Mouse (Mus musculus) hindbrain, embryonic 13.5 days (tissue): Measurements from ENCODE around the gene Fam205a3. TPM values are rescaled to one million over a fixed set of nuclear protein-coding genes. Genes with fewer than 3 reads are reported as not detected.
"Not testable (repeated sequence)": the region's sequence is repeated elsewhere in the genome, so short reads cannot be mapped to it uniquely, and the experiment has no call there.

Experiments
- ATAC-seq: fragments of 200-750 bp; cut with Nextera tagmentation; 2 replicates; pipeline ENCODE4 v1.8.0; 2017; ENCODE audit warnings: moderate TSS enrichment; ENCODE audit not compliant: low FRiP score
- H3K27ac ChIP-seq: fragments of 300-500 bp; sonication (generic); 2 replicates; pipeline ENCODE4 v1.5.1; 2015; ENCODE audit warnings: inconsistent platforms, mild to moderate bottlenecking, moderate library complexity
- H3K27me3 ChIP-seq: fragments of 300-500 bp; sonication (generic); 2 replicates; pipeline ENCODE4 v1.6.1; 2015; ENCODE audit warnings: mild to moderate bottlenecking, inconsistent platforms
- H3K36me3 ChIP-seq: fragments of 300-500 bp; sonication (generic); 2 replicates; pipeline ENCODE4 v1.6.1; 2015; ENCODE audit warnings: mild to moderate bottlenecking, inconsistent platforms
- H3K4me1 ChIP-seq: fragments of 300-500 bp; sonication (generic); replicated peaks from 2 replicates; pipeline ENCODE4 v1.6.1; 2015; ENCODE audit warnings: inconsistent platforms
- H3K4me2 ChIP-seq: fragments of 300-500 bp; sonication (generic); 2 replicates; pipeline ENCODE4 v1.6.1; 2015; ENCODE audit warnings: inconsistent platforms, mild to moderate bottlenecking, moderate library complexity
- H3K4me3 ChIP-seq: fragments of 300-500 bp; sonication (generic); 2 replicates; pipeline ENCODE4 v1.5.1; 2015; ENCODE audit warnings: mild to moderate bottlenecking, inconsistent platforms
- H3K9ac ChIP-seq: fragments of 300-500 bp; sonication (generic); 2 replicates; pipeline ENCODE4 v1.6.1; 2015; ENCODE audit warnings: mild to moderate bottlenecking, inconsistent platforms
- H3K9me3 ChIP-seq: fragments of 300-500 bp; sonication (generic); 2 replicates; pipeline ENCODE4 v1.6.1; 2016; ENCODE audit warnings: inconsistent platforms
- WGBS: fragments of 180-500 bp; shearing (Covaris S2); methylation state at CpG from one replicate; pipeline ENCODE4 v1.1.7; 2015; 5-methylcytosine and 5-hydroxymethylcytosine counted together
- polyA plus RNA-seq: library from polyadenylated mRNA; unstranded; fragments of >200 nt; fragmentation: Nextera tagmentation; extraction: Ambion mirVana; gene quantifications from 2 replicates; pipeline ENCODE4 v1.2.1, GENCODE M21; 2015

Fam205a3 gene
- polyA plus RNA-seq, result not detected in 2 replicates

- WGBS, result no CpG with 5 or more reads among the region's 1 CpGs
- ATAC-seq, H3K27ac ChIP-seq, H3K27me3 ChIP-seq, H3K9ac ChIP-seq, H3K9me3 ChIP-seq, H3K4me1 ChIP-seq, H3K4me3 ChIP-seq, H3K4me2 ChIP-seq, H3K36me3 ChIP-seq: not testable (repeated sequence)
Observed at GRCm38 (mm10) chr4:42318034-42318433, at the start of gene Fam205a3. Fam205a3 (plus strand) TSS chr4:42318334.

- H3K27me3 ChIP-seq, ATAC-seq, H3K36me3 ChIP-seq, H3K4me3 ChIP-seq, H3K4me1 ChIP-seq, H3K9ac ChIP-seq, H3K4me2 ChIP-seq, H3K27ac ChIP-seq, H3K9me3 ChIP-seq: not testable (repeated sequence)
- no CpG with 5 or more reads among the region's 18 CpGs for WGBS
Observed at GRCm38 (mm10) chr4:42293967-42294366, 24.2 kb upstream of the Fam205a3 start, which contains the start of gene Gm21953. Gm21953 (plus strand) TSS chr4:42294267.

Other genes with a start within 250 kb of the Fam205a3 start
- not detected in 2 replicates for gene Gm3893, start 227.1 kb upstream of the Fam205a3 start, polyA plus RNA-seq
- not detected in 2 replicates for gene Gm13304, start 203.5 kb upstream of the Fam205a3 start, polyA plus RNA-seq
- 1.3 and 1.4 TPM in 2 replicates for gene Gm13306, start 164.9 kb upstream of the Fam205a3 start, polyA plus RNA-seq
- 0.60 TPM in 1 of 2 replicates, not detected in the other for gene Gm13305, start 149.7 kb upstream of the Fam205a3 start, polyA plus RNA-seq
- not detected in 2 replicates for gene Gm10600, start 77.7 kb upstream of the Fam205a3 start, polyA plus RNA-seq
- gene Ccl21b, start 62.6 kb upstream of the Fam205a3 start, polyA plus RNA-seq, result not detected in 2 replicates
- gene Gm21953, start 24.1 kb upstream of the Fam205a3 start, polyA plus RNA-seq, result not detected in 2 replicates
- gene Gm21586, start 121.0 kb downstream of the Fam205a3 start, polyA plus RNA-seq, result not detected in 2 replicates
- gene Gm2163, start 148.4 kb downstream of the Fam205a3 start, polyA plus RNA-seq, result 0.08 and 0.23 TPM in 2 replicates
- gene Fam205a2, start 209.8 kb downstream of the Fam205a3 start, polyA plus RNA-seq, result not detected in 2 replicates